Mouse (Mus musculus) kidney, postnatal 36 days (tissue): Measurements from ENCODE around the gene Crtam.

Experiments
- DNase-seq, 2 experiments: peaks; one replicate each; pipeline ENCODE4 v3.0.0; 2021 to 2022; ENCODE audit warnings: mixed read lengths in 2 of 2

Crtam gene

GRCm38 (mm10) chr9:40997116-40997779 lies 7.2 kb downstream of the Crtam start:
- no peak for DNase-seq

DNA sequence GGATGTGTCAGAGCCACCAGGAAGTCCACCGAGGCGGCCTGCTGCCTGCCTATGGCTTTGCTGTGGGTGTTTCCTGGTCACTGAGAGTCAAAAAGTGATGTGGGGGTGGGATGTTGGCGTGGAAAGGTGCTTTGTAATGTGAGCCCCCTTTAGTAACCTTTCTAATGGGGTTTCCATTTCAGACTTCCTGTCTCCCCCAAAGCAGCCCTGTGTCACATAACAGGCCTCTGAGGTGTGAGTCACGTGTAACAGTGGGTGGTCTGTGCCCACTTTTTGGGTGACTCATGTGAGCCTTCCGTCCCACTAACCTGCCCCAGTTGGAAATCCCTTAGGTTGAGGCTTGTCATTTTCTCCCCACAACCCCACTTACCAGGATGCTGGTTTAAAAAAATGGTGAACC lies 10.4 kb downstream of the Crtam start:
- DNase-seq = no peak

- DNase-seq = no peak
Measured at GRCm38 (mm10) chr9:40991511-40991910, 12.9 kb downstream of the Crtam start.

DNA sequence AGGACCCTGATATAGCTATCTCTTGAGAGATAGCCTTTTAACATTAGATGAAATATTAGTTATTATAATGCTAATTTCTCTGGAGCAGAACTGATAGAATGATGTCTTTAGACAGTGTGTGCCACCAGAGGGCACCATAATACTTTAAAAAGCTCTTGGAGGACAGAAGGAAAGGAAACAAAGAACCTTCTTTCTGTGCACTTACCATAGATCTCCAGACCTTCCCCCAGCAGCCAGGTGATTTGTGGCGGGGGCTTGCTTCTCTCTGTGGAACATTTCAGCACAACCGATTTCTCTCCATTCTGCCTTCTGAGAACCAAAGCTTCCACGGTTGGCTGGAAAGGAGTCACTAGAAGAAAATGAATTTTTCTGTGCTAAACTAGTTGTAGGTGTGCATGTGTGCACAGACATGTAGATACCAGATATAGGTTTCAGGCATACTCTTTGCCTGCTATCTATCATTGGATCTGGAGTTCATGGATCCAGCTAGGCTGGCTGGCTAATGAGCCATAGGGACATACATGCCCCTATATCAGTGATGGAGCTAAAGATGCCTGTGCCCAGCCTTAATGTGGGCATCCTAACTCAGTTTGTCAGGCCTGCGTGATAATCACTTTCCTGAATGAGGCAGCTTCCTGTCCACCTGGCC lies 14.4 kb downstream of the Crtam start:
- DNase-seq = peak; percentile 38 to 75

GRCm38 (mm10) chr9:40984313-40984712 lies 20.1 kb downstream of the Crtam start:
- DNase-seq = no peak

GRCm38 (mm10) chr9:40983758-40984157 lies 20.7 kb downstream of the Crtam start:
- DNase-seq = no peak

DNA sequence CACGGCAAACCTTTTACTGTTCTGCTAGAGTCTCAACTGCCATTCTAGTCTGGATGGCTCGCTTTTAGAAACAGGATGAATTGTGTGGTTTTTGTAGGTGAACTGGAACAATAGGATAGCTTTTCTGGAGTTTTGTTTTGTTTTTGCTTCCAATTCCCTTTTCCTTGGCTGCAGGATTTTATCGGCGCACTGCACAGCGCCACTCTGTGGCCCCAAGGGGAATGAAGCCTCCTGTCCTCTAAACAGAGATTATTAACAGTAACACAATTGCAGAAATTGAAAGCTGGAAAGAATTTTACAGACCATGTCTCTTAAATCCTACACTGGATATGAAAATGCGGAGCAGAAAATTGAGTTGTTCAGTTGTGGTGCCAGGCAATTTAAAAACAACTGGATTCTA lies 21.9 kb downstream of the Crtam start:
- DNase-seq = peak in 1 of 2 experiments; percentile 30

GRCm38 (mm10) chr9:40974042-40974801 lies 30.2 kb downstream of the Crtam start:
- no peak for DNase-seq

DNA sequence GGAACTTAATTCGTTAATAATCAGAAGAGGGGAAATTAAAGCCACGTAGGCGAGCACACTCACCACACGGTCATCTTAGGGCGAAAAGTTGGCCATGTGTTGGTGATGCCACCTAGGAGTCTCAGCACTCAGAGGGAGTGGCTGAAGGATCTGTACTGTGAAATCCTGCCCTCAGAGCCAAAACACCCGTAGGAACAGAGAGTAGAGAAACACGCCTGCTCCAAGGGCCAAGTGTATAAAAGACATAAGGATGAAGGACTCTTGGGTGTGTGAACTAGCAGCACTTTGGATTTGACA lies 40.1 kb downstream of the Crtam start:
- no peak for DNase-seq

GRCm38 (mm10) chr9:40963586-40964417 lies 40.6 kb downstream of the Crtam start, which contains the start of gene Jhy:
Gene Jhy, minus strand, starts transcription at chr9:40964118.
- no peak for DNase-seq

DNA sequence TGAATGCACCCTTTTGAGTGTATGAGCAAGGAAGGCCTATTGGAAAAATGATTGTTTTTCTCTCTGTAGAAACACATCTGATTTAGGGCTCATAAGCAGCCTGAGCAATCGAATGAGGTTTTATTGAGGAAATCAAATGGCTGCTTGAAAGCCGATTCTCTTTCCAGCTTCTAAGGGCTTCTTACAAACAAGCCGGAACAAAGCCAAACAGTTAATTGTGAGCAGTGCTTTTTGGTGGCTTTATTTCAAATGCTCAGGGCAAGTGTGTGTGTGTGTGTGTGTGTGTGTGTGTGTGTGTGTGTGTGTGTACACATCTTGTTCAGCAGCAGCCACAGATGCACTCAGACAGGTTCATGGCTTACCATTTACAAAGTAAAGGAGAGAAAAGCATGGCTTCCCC lies 43.0 kb downstream of the Crtam start:
- no peak for DNase-seq

DNA sequence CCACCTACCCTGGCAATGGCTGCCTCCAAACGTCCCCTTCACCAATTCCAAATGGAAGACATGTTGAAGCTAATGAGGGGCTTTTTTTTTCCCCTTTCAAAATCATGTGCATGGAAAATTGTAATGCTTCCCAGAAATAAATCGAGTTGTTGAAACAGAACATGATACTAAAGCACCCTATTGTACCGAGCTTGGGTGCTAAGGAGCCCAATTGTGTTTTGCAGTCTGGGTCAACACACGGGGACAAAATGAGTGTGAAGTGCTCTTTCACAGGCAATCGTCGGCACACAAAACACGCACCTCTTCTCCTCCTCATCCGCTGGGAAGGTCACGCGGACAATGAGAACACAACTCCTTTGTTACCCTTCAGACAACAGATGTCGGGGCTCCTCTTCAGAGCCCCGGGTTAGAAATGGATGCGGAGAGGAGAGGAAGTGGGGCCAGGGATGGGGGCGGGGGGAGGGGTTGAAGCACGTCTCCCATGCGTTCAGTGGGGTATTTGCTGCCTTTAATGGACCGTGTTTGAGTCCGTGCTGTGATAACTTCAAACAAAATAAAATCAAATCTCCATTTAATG lies 55.3 kb downstream of the Crtam start:
- no peak for DNase-seq

DNA sequence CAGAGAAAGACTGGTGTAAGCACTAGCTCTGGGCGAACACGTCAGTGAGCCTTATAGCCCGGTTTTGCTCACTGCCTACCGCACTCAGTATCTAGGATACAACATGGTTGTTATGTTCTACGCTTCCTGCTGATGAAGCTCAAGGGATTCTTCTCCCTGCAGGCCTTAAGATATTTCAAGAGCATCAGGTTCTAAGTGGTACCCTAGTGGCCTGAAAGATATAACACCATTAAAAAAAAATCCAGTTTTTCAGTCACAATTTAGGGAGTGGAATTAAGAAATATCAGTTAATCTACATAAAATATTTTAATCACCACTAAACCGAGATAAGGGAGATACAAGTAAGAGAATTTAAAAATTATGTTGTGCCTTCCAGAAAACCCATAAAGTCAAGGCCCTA lies 56.0 kb downstream of the Crtam start:
- DNase-seq = no peak

- DNase-seq = peak; percentile 5 to 10
Measured at GRCm38 (mm10) chr9:40947131-40947530, 57.3 kb downstream of the Crtam start.

DNA sequence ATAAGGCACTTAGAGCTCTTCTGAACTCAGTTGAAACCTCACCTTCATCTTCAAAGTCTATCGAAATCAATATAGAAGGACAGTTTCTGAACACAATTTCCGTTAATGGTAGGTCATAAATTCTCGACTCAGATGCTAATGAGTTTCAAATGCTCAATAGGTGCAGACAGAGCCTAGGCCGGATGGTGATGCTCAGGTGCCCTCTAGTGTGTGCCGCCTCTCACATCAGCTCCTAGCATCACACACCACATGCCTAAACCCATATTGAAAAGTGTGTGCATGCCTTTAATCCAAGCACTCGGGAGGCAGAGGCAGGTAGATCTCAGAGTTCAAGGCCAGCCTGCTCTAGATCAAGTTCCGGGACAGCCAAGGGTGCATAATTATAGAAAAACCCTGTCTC lies 67.0 kb downstream of the Crtam start:
- DNase-seq = peak; percentile 1 to 31

DNA sequence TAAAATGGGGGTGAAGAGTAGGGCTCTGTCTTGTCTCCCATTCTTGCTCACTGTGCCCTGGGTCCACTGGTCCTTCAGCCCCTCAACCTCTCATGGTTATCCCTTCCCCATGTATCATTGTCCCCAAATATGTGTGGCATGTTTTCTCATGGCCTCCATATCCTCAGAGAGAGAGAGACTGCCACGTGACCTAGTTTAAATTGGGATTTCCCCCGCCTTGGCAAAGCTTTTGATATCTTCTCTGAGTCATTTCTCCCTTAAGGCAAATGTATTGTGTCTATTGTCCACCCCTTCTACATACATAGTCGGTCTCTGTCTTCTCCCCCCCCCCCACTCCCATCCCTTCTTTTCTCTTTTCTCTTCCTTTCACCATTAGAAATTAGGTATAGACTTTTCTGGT lies 71.1 kb downstream of the Crtam start:
- DNase-seq = no peak

DNA sequence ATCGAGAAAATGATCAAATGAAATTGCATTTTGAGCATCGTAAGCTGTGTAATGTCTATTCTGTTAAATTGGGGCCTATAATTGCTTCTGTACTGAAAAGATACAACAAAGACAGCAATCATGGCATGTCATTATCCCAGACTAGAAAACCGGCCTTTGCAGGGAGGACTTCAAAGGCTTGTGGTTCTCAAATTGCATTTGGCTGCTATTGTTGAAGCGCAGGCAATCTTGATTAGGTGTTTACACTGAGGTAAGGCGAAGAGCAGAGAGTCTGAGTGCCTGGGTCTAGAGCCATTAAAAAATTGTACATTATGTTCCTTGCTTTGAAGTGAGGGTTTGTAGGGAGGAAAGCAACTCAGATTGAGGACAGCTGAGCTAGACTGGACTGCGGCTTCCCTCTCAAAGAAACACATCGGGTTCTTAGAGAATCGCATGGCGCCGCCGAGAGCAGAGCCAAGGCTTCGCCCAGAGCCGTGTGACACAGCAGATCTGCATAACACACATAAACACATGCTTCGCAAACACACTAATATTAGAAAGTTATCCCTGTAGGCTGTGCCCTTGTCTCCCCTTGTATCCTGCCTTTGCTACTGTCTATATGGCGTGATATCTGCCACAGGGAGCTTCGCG lies 77.0 kb downstream of the Crtam start:
- no peak for DNase-seq
